Mouse (Mus musculus) WW6 (cell line): Measurements from ENCODE around the gene Krt88.

Experiments
- DNase-seq: peaks from one replicate; pipeline ENCODE4 v3.0.0-alpha.2; 2013; ENCODE audit warnings: low read depth, low spot score

The Krt88 gene

DNA sequence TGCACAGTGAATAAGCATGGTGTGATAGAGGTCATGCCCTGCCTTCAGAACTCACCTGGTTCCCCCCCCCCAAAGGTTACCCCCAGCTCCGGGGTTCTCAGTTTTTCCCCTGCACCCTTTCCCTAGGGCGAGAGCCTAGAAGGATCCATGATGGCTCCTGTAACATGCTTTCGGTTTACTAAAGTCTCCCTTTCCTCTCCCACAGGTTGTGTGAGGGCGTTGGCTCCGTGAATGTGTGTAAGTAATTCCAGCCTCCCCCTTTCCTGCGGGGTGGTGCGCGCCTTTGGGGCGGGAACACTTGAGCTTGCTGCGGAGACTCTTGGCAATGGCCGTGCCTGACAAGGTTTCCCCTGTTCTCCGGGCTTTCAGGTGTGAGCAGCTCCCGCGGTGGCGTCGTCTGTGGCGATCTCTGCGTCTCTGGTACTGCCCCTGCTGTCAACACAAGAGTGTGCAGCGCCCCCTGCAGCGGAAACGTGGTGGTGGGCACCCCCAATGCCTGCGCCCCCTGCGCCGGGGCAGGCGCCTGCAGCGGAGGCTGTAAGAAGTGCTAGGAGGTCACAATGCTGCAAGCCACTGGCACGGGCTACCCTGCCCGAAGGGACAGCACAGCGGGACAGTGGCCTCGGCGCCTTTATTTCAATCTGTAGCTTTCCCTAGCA is 31.6 kb downstream of the Krt88 start:
- DNase-seq: peak; percentile 46

- DNase-seq: no peak
Measured at GRCm38 (mm10) chr15:101479666-101480060, 32.1 kb downstream of the Krt88 start.

DNA sequence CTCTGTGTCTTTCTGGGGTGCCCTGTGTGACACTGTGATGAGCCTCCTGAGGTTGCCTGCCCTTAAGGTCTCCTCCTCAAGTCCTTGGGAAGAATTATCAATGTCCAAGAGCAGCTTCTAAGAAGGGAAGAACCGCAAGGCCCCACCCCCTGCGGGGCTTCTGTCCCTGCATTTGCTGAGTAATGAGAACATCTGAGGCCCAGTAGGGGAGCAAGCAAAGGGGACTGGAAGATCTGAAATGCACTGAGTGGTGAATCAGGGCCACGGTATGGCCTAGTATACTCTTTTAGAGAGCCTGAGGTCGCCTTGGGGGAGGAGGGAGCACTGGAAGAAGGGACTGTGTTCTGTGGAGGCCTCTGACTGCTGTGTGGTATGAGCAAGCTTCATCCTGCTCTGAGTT is 34.5 kb downstream of the Krt88 start:
- no peak for DNase-seq

DNA sequence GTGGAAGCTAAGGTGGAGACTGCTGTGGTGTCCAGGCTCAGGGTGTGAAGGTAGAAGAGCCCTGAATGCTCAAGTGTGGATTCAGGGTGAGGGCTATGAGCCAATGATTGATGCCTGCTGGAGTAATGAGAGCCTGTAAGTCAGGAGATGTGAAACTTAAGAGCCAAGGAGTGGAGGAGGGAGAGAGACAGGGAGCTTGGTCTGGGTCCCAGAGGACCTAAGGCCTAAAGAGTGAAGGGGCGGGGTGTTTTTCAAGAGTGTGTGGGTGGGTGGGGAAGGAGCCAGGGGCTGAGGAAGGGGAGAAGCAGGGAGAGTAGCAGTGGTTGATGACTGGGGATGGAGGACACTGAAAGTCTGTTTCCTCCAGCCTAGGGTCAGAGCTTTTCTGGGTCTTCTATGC is 36.1 kb downstream of the Krt88 start:
- no peak for DNase-seq

- DNase-seq: no peak
Measured at GRCm38 (mm10) chr15:101484939-101485338, 37.4 kb downstream of the Krt88 start.

DNA sequence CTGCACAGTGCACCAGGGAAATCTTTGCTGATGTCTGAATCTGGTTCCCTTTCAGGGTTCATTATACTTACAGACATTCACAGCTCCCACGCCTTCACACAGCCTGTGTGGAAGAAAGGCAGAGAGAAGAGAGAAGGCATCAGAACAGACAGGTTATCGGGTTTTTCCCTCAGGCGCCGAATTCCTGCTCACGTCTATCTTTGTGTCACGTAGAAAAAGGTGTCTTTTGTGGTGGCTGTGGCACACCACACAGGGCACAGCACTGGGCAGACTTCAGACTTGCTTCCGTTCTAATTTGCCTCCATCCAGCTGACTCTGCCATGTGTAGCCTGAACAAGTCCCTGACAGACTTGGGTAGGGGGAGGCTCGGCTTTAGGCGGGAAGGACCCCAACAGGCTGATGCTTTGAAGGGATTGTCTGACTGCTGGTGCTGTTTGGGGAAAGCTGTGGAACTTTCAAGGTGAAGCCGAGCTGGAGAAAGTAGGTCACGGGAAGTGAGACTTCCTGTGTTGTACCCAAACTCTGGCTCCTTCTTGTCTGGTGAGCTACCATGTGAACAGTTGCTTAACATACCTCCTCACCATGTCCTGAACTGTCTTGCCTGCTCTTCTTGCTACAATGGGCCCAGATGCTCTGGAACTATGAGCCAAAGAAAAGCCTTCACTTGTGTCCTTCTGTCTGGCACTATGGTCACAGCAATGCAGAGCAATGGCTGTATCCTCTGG is 38.5 kb downstream of the Krt88 start:
- no peak for DNase-seq

DNA sequence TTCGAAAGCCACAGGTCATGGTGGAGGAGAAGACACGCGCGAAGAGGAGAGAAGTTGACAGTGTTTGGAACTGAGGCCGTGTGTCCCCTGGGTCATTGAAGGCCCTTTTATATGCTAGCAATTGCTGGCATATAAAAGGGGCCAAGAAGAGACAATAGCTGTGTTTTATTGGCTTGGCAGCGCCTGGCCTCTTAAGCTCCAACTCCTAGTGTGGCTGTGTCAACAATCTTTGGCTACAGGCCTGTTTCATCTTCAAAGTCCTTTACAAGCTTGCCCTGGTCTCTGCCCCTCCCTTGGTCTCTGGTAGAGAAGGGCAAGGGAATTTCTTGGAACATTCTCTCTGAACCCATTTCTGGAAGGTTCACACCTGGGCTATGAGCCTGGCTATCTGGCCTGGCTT is 43.9 kb downstream of the Krt88 start, which contains the start of gene Krt83:
TSS of gene Krt83 (minus strand) at position 82 of the 400 bp plus-strand sequence.
- no peak for DNase-seq

- DNase-seq: no peak
Measured at GRCm38 (mm10) chr15:101492718-101493117, 45.2 kb downstream of the Krt88 start.

DNA sequence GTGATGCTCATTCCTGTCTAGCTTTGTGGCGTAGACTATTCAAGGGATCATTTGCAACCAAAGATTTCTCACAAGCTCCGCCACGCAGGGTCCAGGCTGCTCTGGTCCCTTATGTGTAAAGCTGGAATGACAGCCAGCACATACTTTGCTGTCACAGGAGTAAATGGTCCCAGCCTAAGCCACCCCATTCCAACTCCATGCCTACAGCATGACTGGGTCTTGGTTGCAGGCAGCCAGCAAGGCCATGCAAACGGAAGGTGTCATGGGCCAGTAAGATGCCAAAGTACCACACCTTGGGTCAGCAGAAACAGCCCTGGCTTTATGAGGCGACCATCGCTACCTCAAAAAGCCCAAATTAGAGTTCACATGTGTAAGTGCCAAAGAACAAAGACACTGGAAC is 46.2 kb downstream of the Krt88 start:
- no peak for DNase-seq

DNA sequence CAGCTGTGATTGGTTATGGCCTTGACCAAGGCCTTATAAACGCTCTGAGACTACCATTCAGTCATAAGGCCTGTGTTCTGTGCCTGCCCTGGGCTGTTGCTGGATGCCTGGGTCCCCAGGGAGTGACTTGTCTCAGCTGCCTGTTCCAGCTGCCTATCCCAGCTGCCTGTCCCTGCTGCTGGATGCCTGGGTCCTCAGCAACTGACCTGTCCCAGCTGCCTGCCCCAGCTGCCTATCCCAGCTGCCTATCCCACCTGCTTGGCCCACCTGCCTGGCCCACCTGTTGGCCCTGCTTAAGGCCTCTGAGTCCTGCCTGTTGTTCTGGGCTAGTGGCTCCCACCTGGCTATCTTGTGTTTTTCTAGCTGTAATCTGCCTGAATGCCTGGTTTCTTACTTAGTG is 46.7 kb downstream of the Krt88 start:
- no peak for DNase-seq

GRCm38 (mm10) chr15:101495266-101495665 is 47.7 kb downstream of the Krt88 start:
- DNase-seq: no peak

GRCm38 (mm10) chr15:101497181-101497580 is 49.6 kb downstream of the Krt88 start:
- DNase-seq: no peak
